Mouse (Mus musculus) Muller cell, postnatal 12 days (primary cell): Measurements from ENCODE around the gene Ppp1r14b.

ENCODE experiments used
- DNase-seq: peaks from one replicate; pipeline ENCODE4 v3.0.0-alpha.2; 2015; ENCODE audit errors: inconsistent ontology term

Ppp1r14b gene

GRCm38 (mm10) chr19:6942764-6943163 lies 32.0 kb upstream of the Ppp1r14b start:
- no peak for DNase-seq

- DNase-seq = no peak
Measured at GRCm38 (mm10) chr19:6943709-6944108, 31.1 kb upstream of the Ppp1r14b start.

- no peak for DNase-seq
Measured at GRCm38 (mm10) chr19:6947742-6948141, 27.0 kb upstream of the Ppp1r14b start.

GRCm38 (mm10) chr19:6948186-6948585 lies 26.6 kb upstream of the Ppp1r14b start:
- no peak for DNase-seq

- DNase-seq = no peak
Measured at GRCm38 (mm10) chr19:6949532-6949931, 25.2 kb upstream of the Ppp1r14b start.

- DNase-seq = no peak
Measured at GRCm38 (mm10) chr19:6949951-6950350, 24.8 kb upstream of the Ppp1r14b start.

- DNase-seq = peak; percentile 66
Measured at GRCm38 (mm10) chr19:6950613-6951153, 24.1 kb upstream of the Ppp1r14b start.

- peak; percentile 97 for DNase-seq
Measured at GRCm38 (mm10) chr19:6951381-6951968, 23.3 kb upstream of the Ppp1r14b start.

- peak; percentile 94 for DNase-seq
Measured at GRCm38 (mm10) chr19:6951994-6952711, 22.6 kb upstream of the Ppp1r14b start.

- no peak for DNase-seq
Measured at GRCm38 (mm10) chr19:6952712-6953037, 22.1 kb upstream of the Ppp1r14b start.

GRCm38 (mm10) chr19:6954046-6954445 lies 20.7 kb upstream of the Ppp1r14b start:
- peak; percentile 40 for DNase-seq

- no peak for DNase-seq
Measured at GRCm38 (mm10) chr19:6955424-6955823, 19.3 kb upstream of the Ppp1r14b start.

- DNase-seq = no peak
Measured at GRCm38 (mm10) chr19:6956461-6956860, 18.3 kb upstream of the Ppp1r14b start.

- DNase-seq = no peak
Measured at GRCm38 (mm10) chr19:6968491-6969271, 6.1 kb upstream of the Ppp1r14b start.

GRCm38 (mm10) chr19:6969291-6969664 lies 5.5 kb upstream of the Ppp1r14b start:
- DNase-seq = no peak

- peak; percentile 84 for DNase-seq
Measured at GRCm38 (mm10) chr19:6969665-6970381, 4.9 kb upstream of the Ppp1r14b start.

GRCm38 (mm10) chr19:6970460-6971085 lies 4.2 kb upstream of the Ppp1r14b start:
- DNase-seq = no peak

- DNase-seq = no peak
Measured at GRCm38 (mm10) chr19:6971644-6972043, 3.1 kb upstream of the Ppp1r14b start.

GRCm38 (mm10) chr19:6972247-6972917 lies 2.4 kb upstream of the Ppp1r14b start:
- DNase-seq = no peak

GRCm38 (mm10) chr19:6973581-6974190 lies 1.1 kb upstream of the Ppp1r14b start:
- no peak for DNase-seq
